Comparison of ENCODE assay signal across 8 mouse cellular contexts in genomic region chr9:58539886-58540285, GRCm38 (mm10). TPM values are rescaled to one million over a fixed set of nuclear protein-coding genes. Genes with fewer than 3 reads are reported as not detected.
DNase-seq lines count a peak whose midpoint lies in the region; ATAC-seq and TF ChIP-seq lines count a peak whose summit lies in the region.

No protein-coding gene starts in this region.

- DNase-seq in left cerebral cortex, adult 2 months (ENCODE audit: extremely low spot score in 1 of 2, low spot score in 2 of 2) = peak in 1 of 2 experiments; percentile 41
- no peak for DNase-seq in left cerebral cortex, adult 11 months (ENCODE audit: low spot score)
- DNase-seq in R1 (ENCODE audit: low read depth, low spot score) = peak; percentile 87
- peak; percentile 80 to 82 for DNase-seq in cerebellum, postnatal 14 days
- peak; percentile 65 for DNase-seq in heart, postnatal 4 days
- DNase-seq in retina, embryonic 14.5 days (ENCODE audit: low spot score) = peak; percentile 89
- no peak for DNase-seq in ovary, postnatal 36 days (ENCODE audit: low spot score)

- H3K9ac ChIP-seq in liver, embryonic 12.5 days = no peak overlapping the region

- H3K27me3 ChIP-seq in liver, embryonic 12.5 days (replicated peaks) = no peaks in the 10 kb centered on the region; the same call in 1 of the 2 replicates

- 0 out of 2 replicates have a peak, but pooled peaks have one; percentile 47 for ATAC-seq in liver, embryonic 12.5 days

- no peak overlapping the region for H3K4me3 ChIP-seq in left cerebral cortex, adult 2 months
- H3K4me3 ChIP-seq in liver, embryonic 12.5 days = no peak overlapping the region

- no peak overlapping the region for H3K4me2 ChIP-seq in liver, embryonic 12.5 days

- peaks cover 5% of the 10 kb centered on the region; the same call in 1 of the 2 replicates for H3K36me3 ChIP-seq in liver, embryonic 12.5 days

- TF ChIP-seq CTCF in left cerebral cortex, adult 2 months (IDR thresholded peaks at IDR 0.05) = peak; percentile 95

- 45% methylated on average over 5 of the region's 5 CpGs for WGBS in liver, embryonic 12.5 days (ENCODE audit: insufficient replicate concordance)

- peaks cover 32% of the 10 kb centered on the region for H3K4me1 ChIP-seq in liver, embryonic 12.5 days

- intact Hi-C loops in left cerebral cortex, adult 2 months (cut with DNase I) = loop anchor here (1.0 to 5.0 kb wide), 3 partner anchors 87 to 335 kb away; no protein-coding TSS in a partner anchor

- H3K9me3 ChIP-seq in liver, embryonic 12.5 days (replicated peaks) = no peaks in the 10 kb centered on the region

- no peak overlapping the region for H3K27ac ChIP-seq in left cerebral cortex, adult 2 months
- H3K27ac ChIP-seq in liver, embryonic 12.5 days = no peak overlapping the region

RNA-seq across cellular contexts. Expression of gene Cd276, which starts 15.4 kb away (rescaled TPM):
- total RNA-seq in left cerebral cortex, adult 2 months (2021) = 1 to 10 TPM; 7.3 to 8.0 TPM
- 10 to 100 TPM; 35.9 to 39.8 TPM for total RNA-seq in heart, postnatal 4 days (2021)
- polyA plus RNA-seq in liver, embryonic 12.5 days (2016; fragmentation: Nextera tagmentation; extraction: Ambion mirVana) = 5.9 and 6.2 TPM in 2 replicates

RNA-seq across cellular contexts. Expression of gene Nptn, which starts 42.2 kb away (rescaled TPM):
- 100 to 1,000 TPM; 951 to 958 TPM for total RNA-seq in left cerebral cortex, adult 2 months (2021)
- total RNA-seq in heart, postnatal 4 days (2021) = 100 to 1,000 TPM; 194 to 206 TPM
- polyA plus RNA-seq in liver, embryonic 12.5 days (2016; fragmentation: Nextera tagmentation; extraction: Ambion mirVana) = 93.9 and 95.3 TPM in 2 replicates

RNA-seq across cellular contexts. Expression of gene Insyn1, which starts 51.5 kb away (rescaled TPM):
- 100 to 1,000 TPM; 214 to 230 TPM for total RNA-seq in left cerebral cortex, adult 2 months (2021)
- total RNA-seq in heart, postnatal 4 days (2021) = 10 to 100 TPM; 10.9 to 12.6 TPM
- polyA plus RNA-seq in liver, embryonic 12.5 days (2016; fragmentation: Nextera tagmentation; extraction: Ambion mirVana) = 0.19 and 0.41 TPM in 2 replicates

Comparison
In these comparisons a context has a peak if more than half of its experiments do, and no peak if none do; other contexts are left out.
1. DNase-seq: peak in R1 (single experiment), cerebellum, postnatal 14 days (2 of 2), heart, postnatal 4 days (single experiment) and retina, embryonic 14.5 days (single experiment); none in left cerebral cortex, adult 11 months (single experiment) and ovary, postnatal 36 days (single experiment).
2. RNA of gene Cd276, which starts 15.4 kb away (total RNA-seq): 35.9 to 39.8 TPM in heart, postnatal 4 days; 7.3 to 8.0 TPM in left cerebral cortex, adult 2 months; every median in the first group is over 4 times any median in the second.
3. RNA of gene Nptn, which starts 42.2 kb away (total RNA-seq): 951 to 958 TPM in left cerebral cortex, adult 2 months; 194 to 206 TPM in heart, postnatal 4 days; every median in the first group is over 4 times any median in the second.
4. RNA of gene Insyn1, which starts 51.5 kb away (total RNA-seq): 214 to 230 TPM in left cerebral cortex, adult 2 months; 10.9 to 12.6 TPM in heart, postnatal 4 days; every median in the first group is over 10 times any median in the second.